Mouse (Mus musculus) heart, postnatal 4 days (tissue): Measurements from ENCODE around the gene Dstyk. TPM values are rescaled to one million over a fixed set of nuclear protein-coding genes. Genes with fewer than 3 reads are reported as not detected.
"Not testable (repeated sequence)": the region's sequence is repeated elsewhere in the genome, so short reads cannot be mapped to it uniquely, and the experiment has no call there.

Source experiments
- DNase-seq: peaks from one replicate; pipeline ENCODE4 v3.0.0; 2021
- total RNA-seq, 2 experiments: library from RNA; stranded (reverse); gene quantifications; 2 replicates each; pipeline ENCODE4 v1.2.3; 2021

Gene Dstyk
- total RNA-seq, 2 experiments from 2014 or later, result 16.9 to 17.3 TPM

- DNase-seq, result no peak
These were observed 20.0 kb downstream of the Dstyk start for GRCm38 (mm10) chr1:132437389-132437788.

GRCm38 (mm10) chr1:132440896-132441435, 23.6 kb downstream of the Dstyk start:
- DNase-seq, result peak; percentile 13

GRCm38 (mm10) chr1:132449742-132450141, 32.4 kb downstream of the Dstyk start:
- DNase-seq, result no peak

- no peak for DNase-seq
These were observed 47.3 kb downstream of the Dstyk start for GRCm38 (mm10) chr1:132464651-132465050.

- DNase-seq, result peak; percentile 31
These were observed 51.6 kb downstream of the Dstyk start for GRCm38 (mm10) chr1:132468926-132469325.

- DNase-seq, result no peak
These were observed 52.2 kb downstream of the Dstyk start for GRCm38 (mm10) chr1:132469519-132469918.

- not testable (repeated sequence) for DNase-seq
These were observed 52.7 kb downstream of the Dstyk start for GRCm38 (mm10) chr1:132470031-132470430.

GRCm38 (mm10) chr1:132471032-132471431, 53.7 kb downstream of the Dstyk start:
- no peak for DNase-seq

- no peak for DNase-seq
These were observed 54.1 kb downstream of the Dstyk start for GRCm38 (mm10) chr1:132471499-132471898.

GRCm38 (mm10) chr1:132472537-132472936, 55.2 kb downstream of the Dstyk start:
- DNase-seq, result no peak

- no peak for DNase-seq
These were observed 57.1 kb downstream of the Dstyk start for GRCm38 (mm10) chr1:132474496-132474895.

- no peak for DNase-seq
These were observed 59.2 kb downstream of the Dstyk start for GRCm38 (mm10) chr1:132476575-132476927.

- DNase-seq, result peak; percentile 93
These were observed 59.8 kb downstream of the Dstyk start, which contains the start of gene Rbbp5 for GRCm38 (mm10) chr1:132476928-132477691. Gene Rbbp5 (plus strand): TSS chr1:132477365.

GRCm38 (mm10) chr1:132479438-132479837, 62.1 kb downstream of the Dstyk start:
- DNase-seq, result no peak

GRCm38 (mm10) chr1:132481619-132482018, 64.3 kb downstream of the Dstyk start:
- DNase-seq, result no peak

- no peak for DNase-seq
These were observed 65.9 kb downstream of the Dstyk start for GRCm38 (mm10) chr1:132483234-132483633.

GRCm38 (mm10) chr1:132483759-132484158, 66.4 kb downstream of the Dstyk start:
- DNase-seq, result no peak

- DNase-seq, result no peak
These were observed 83.2 kb downstream of the Dstyk start for GRCm38 (mm10) chr1:132500535-132500934.

GRCm38 (mm10) chr1:132505155-132505554, 87.8 kb downstream of the Dstyk start:
- DNase-seq, result no peak

GRCm38 (mm10) chr1:132506058-132506457, 88.7 kb downstream of the Dstyk start, which contains the start of gene Tmem81:
Gene Tmem81 (plus strand): TSS chr1:132506230.
- DNase-seq, result no peak

- DNase-seq, result no peak
These were observed 89.3 kb downstream of the Dstyk start for GRCm38 (mm10) chr1:132506656-132507055.

- DNase-seq, result no peak
These were observed 92.4 kb downstream of the Dstyk start for GRCm38 (mm10) chr1:132509771-132510170.

GRCm38 (mm10) chr1:132511521-132511920, 94.2 kb downstream of the Dstyk start:
- DNase-seq, result no peak

GRCm38 (mm10) chr1:132512106-132512505, 94.8 kb downstream of the Dstyk start:
- DNase-seq, result no peak
